Mouse (Mus musculus) NIH3T3 (cell line): ENCODE data around the gene Thsd7b.

Experiments
- DNase-seq: peaks from one replicate; pipeline ENCODE4 v3.0.0-alpha.2; 2012; ENCODE audit warnings: low read depth

Thsd7b gene

GRCm38 (mm10) chr1:129272982-129273937, at the start of gene Thsd7b:
Gene Thsd7b (plus strand): TSS chr1:129273302.
- no peak for DNase-seq

- peak; percentile 22 for DNase-seq
Observed at GRCm38 (mm10) chr1:129244292-129244691, 28.8 kb upstream of the Thsd7b start.

- DNase-seq = no peak
Observed at GRCm38 (mm10) chr1:129250704-129251443, 22.2 kb upstream of the Thsd7b start.

GRCm38 (mm10) chr1:129266684-129267083, 6.4 kb upstream of the Thsd7b start:
- no peak for DNase-seq

GRCm38 (mm10) chr1:129304173-129304572, 31.1 kb downstream of the Thsd7b start:
- no peak for DNase-seq

- no peak for DNase-seq
Observed at GRCm38 (mm10) chr1:129324388-129324787, 51.3 kb downstream of the Thsd7b start.

GRCm38 (mm10) chr1:129324798-129325197, 51.7 kb downstream of the Thsd7b start:
- DNase-seq = no peak

GRCm38 (mm10) chr1:129356631-129357030, 83.5 kb downstream of the Thsd7b start:
- DNase-seq = no peak

- DNase-seq = no peak
Observed at GRCm38 (mm10) chr1:129357378-129357777, 84.3 kb downstream of the Thsd7b start.

GRCm38 (mm10) chr1:129363368-129363767, 90.3 kb downstream of the Thsd7b start:
- no peak for DNase-seq

- DNase-seq = no peak
Observed at GRCm38 (mm10) chr1:129364828-129365227, 91.7 kb downstream of the Thsd7b start.

GRCm38 (mm10) chr1:129365590-129365989, 92.5 kb downstream of the Thsd7b start:
- no peak for DNase-seq

- DNase-seq = peak; percentile 4
Observed at GRCm38 (mm10) chr1:129386479-129386878, 113.4 kb downstream of the Thsd7b start.

- peak; percentile 9 for DNase-seq
Observed at GRCm38 (mm10) chr1:129411584-129411983, 138.5 kb downstream of the Thsd7b start.

GRCm38 (mm10) chr1:129421581-129421980, 148.5 kb downstream of the Thsd7b start:
- no peak for DNase-seq

- no peak for DNase-seq
Observed at GRCm38 (mm10) chr1:129464414-129464813, 191.3 kb downstream of the Thsd7b start.

- DNase-seq = no peak
Observed at GRCm38 (mm10) chr1:129473504-129473903, 200.4 kb downstream of the Thsd7b start.

GRCm38 (mm10) chr1:129484266-129485031, 211.3 kb downstream of the Thsd7b start:
- DNase-seq = no peak

GRCm38 (mm10) chr1:129491136-129491535, 218.0 kb downstream of the Thsd7b start:
- peak; percentile 70 for DNase-seq

GRCm38 (mm10) chr1:129493929-129494328, 220.8 kb downstream of the Thsd7b start:
- DNase-seq = no peak

GRCm38 (mm10) chr1:129501707-129502106, 228.6 kb downstream of the Thsd7b start:
- peak; percentile 16 for DNase-seq

- no peak for DNase-seq
Observed at GRCm38 (mm10) chr1:129516379-129516778, 243.3 kb downstream of the Thsd7b start.
